21 mouse cellular contexts compared by ENCODE assay signal in the genomic region with DNA sequence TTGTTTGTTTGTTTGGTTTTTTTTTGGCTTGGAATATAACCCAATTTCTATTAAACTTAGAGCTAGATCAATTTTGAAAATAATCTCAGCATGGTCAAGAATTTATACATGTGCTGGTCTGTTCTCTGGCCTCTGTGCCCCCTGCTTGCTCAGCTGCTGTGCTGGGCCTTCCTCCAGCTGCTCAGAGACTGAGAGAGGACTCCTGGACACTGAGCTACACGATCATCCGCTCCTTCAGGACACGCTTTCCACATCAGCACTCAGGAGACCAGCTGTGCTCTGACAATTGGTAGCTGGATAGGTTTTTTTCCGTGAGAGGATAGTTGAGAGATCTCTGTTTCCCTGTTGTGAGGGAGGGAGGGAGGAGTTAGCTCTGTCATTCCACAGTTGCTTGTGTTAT.
"Had no signal": no experiment of that assay in that cellular context is flagged by ENCODE, and none has a peak within 500 bp of the region (broad histone marks: within the 10 kb centered on the region; RNA-seq: fewer than 3 reads in every experiment).

No protein-coding gene starts in this region.

- H3K9ac ChIP-seq: forebrain, embryonic 15.5 days; forebrain, postnatal 0 days; heart, embryonic 12.5 days; hindbrain, embryonic 13.5 days; hindbrain, embryonic 15.5 days; limb, embryonic 13.5 days; limb, embryonic 15.5 days; liver, embryonic 12.5 days had no signal

- DNase-seq: forebrain, postnatal 0 days; gastrocnemius, postnatal 14 days; gastrocnemius, postnatal 36 days; heart, adult 2 months; heart, postnatal 10 days; kidney, adult 11 months; kidney, adult 2 months; kidney, postnatal 14 days; kidney, postnatal 36 days; layer of hippocampus, adult 9-11 months; layer of hippocampus, postnatal 36 days; left cerebral cortex, postnatal 4 days had no signal

- H3K9me3 ChIP-seq: forebrain, embryonic 15.5 days; heart, embryonic 12.5 days; hindbrain, embryonic 13.5 days; hindbrain, embryonic 15.5 days; limb, embryonic 13.5 days; limb, embryonic 15.5 days; liver, embryonic 12.5 days had no signal

- H3K27ac ChIP-seq: forebrain, embryonic 15.5 days; heart, adult 2 months; hindbrain, embryonic 13.5 days; hindbrain, embryonic 15.5 days; hindbrain, postnatal 0 days; limb, embryonic 13.5 days; limb, embryonic 15.5 days; liver, embryonic 12.5 days had no signal

- H3K4me2 ChIP-seq: forebrain, embryonic 15.5 days; heart, embryonic 12.5 days; hindbrain, embryonic 13.5 days; hindbrain, embryonic 15.5 days; limb, embryonic 13.5 days; limb, embryonic 15.5 days; liver, embryonic 12.5 days had no signal

- H3K4me3 ChIP-seq: forebrain, embryonic 15.5 days; heart, adult 2 months; heart, embryonic 12.5 days; hindbrain, embryonic 13.5 days; hindbrain, embryonic 15.5 days; limb, embryonic 13.5 days; limb, embryonic 15.5 days; liver, embryonic 12.5 days had no signal

- H3K4me1 ChIP-seq: forebrain, embryonic 15.5 days; hindbrain, embryonic 13.5 days; hindbrain, embryonic 15.5 days; limb, embryonic 15.5 days; liver, embryonic 12.5 days had no signal

- ATAC-seq: forebrain, embryonic 15.5 days; forebrain, postnatal 0 days; hindbrain, postnatal 0 days; intestine, embryonic 16.5 days; liver, embryonic 12.5 days had no signal

- H3K36me3 ChIP-seq: liver, embryonic 12.5 days had no signal

- H3K27me3 ChIP-seq: forebrain, embryonic 15.5 days; heart, embryonic 12.5 days; hindbrain, embryonic 13.5 days; hindbrain, embryonic 15.5 days; limb, embryonic 13.5 days; limb, embryonic 15.5 days; liver, embryonic 12.5 days had no signal
